Mouse (Mus musculus) gastrocnemius, adult 2 months (tissue): ENCODE results near the gene Tcn2. TPM values are rescaled to one million over a fixed set of nuclear protein-coding genes. Genes with fewer than 3 reads are reported as not detected.
A peak's percentile ranks its signal among the peaks of the same experiment; 100 is the strongest.

Source experiments
- DNase-seq: peaks from one replicate; pipeline ENCODE4 v3.0.0; 2022
- H3K27ac ChIP-seq: fragments of 200-600 bp; 2 replicates; pipeline ENCODE4 v1.8.1; 2022; ENCODE audit warnings: mild to moderate bottlenecking
- H3K4me3 ChIP-seq: fragments of 200-600 bp; 2 replicates; pipeline ENCODE4 v1.8.1; 2022; ENCODE audit warnings: mild to moderate bottlenecking, moderate library complexity
- CTCF ChIP-seq: fragments of 200-600 bp; IDR thresholded peaks from 2 replicates; pipeline ENCODE4 v1.8.1; 2022; ENCODE audit warnings: antibody characterized with exemption, mild to moderate bottlenecking, moderate library complexity
- intact Hi-C: fragments of 180-260 bp; cut with DNase I; formaldehyde crosslinking; loops from one replicate; pipeline ENCODE4 v1.15.1; 2025
- total RNA-seq, 2 experiments: library from RNA; stranded (reverse); gene quantifications; 2 replicates each; pipeline ENCODE4 v1.2.3; 2021

Gene Tcn2
- total RNA-seq, 2 experiments from 2014 or later = 11.9 to 18.2 TPM

- TF ChIP-seq CTCF = peak; percentile 80
- no peak overlapping the region for H3K4me3 ChIP-seq
- DNase-seq = peak; percentile 44
- H3K27ac ChIP-seq = no peak overlapping the region
- intact Hi-C loops = loop anchor here (5.0 kb wide), 1 partner anchor 209 kb away; no protein-coding TSS in a partner anchor
Observed at GRCm38 (mm10) chr11:3921281-3921850, 10.6 kb downstream of the Tcn2 start.

DNA sequence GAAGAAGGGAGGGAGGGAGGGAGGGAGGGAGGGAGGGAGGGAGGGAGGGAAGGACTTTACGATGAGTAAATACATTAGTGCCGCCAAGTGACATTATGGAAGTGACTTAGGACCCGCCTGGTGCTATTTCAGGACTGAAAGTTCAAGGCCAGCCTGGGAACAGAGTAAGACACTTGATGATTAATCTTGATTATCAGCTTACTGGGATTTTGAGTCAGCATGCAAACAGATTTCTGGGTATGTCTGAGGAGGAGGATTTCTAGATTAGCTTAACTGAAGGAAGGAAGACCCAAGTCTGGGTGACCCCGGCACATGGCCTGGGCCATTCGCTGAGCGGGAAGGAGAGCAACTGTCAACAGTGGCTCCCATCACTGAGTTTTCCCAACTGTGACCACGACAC is 11.5 kb downstream of the Tcn2 start:
- no peak for TF ChIP-seq CTCF
- intact Hi-C loops = loop anchor here (5.0 kb wide), 1 partner anchor 208 kb away; no protein-coding TSS in a partner anchor
- H3K4me3 ChIP-seq = no peak overlapping the region
- no peak for DNase-seq
- no peak overlapping the region for H3K27ac ChIP-seq

DNA sequence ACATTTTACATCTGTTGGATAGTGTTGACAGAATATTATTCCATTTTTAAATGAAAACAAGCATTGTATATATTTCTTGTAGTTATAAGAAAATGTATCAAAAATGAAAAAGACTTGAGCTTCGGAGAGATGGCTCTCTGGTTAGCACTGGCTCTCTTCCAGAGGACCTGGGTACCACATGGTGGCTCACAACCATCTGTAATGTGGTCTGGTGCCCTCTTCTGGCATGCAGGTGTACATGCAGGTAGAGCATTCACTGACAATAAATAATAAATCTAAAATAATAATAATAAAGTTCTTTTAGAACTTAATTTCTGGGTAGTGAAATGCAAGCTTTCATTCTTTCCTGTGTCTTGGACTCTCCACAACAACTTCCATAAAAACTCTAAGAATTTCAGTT is 13.2 kb downstream of the Tcn2 start:
- intact Hi-C loops = loop anchor here (5.0 to 10.0 kb wide), 2 partner anchors 41 to 114 kb away; no protein-coding TSS in a partner anchor
- DNase-seq = no peak
- Histone ChIP-seq H3K27ac (no peak overlapping the region), H3K4me3 (no peak overlapping the region)
- peak; percentile 65 for TF ChIP-seq CTCF

DNA sequence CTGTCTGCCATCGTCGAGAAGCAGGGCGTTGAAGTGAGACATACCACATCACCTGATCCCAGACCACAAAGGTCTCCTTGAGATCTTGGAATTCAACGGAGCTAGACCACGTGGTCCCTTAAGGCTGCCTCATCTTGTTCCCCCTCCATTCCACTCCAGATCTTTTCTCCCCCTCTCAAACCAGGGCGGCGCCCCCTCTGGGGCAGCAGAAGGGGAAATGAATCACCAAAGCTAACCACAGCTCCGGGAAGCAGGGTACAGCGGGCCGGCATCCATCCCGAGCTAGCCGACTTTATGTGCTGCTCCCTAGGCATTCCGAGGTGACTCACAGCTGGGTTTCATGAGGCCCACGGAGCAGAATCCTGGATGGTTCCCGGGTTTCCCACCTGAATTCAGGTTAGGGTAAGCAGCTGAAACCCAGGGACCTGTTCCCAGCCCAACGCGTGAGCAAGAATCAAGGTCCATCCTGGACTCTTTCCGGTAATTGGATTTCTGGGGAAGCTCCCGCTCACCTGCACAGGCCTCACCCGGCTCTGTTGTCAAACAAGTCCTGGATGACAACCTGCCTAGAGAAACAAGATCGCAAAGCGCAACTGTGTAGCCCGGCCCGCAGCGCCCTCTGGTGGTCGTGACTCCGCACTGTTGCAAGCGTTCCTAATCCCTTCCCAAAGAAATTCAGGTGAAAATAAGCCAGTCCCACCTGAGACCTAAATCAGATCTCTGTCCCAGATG is 17.7 kb downstream of the Tcn2 start, which contains the start of gene Slc35e4:
Gene Slc35e4 (minus strand): TSS at position 556 of the 732 bp plus-strand sequence.
- peak; percentile 89 for DNase-seq
- H3K4me3 ChIP-seq = peak within 1 kb of the TSS; percentile 89
- peak within 1 kb of the TSS; percentile 92 for H3K27ac ChIP-seq
- intact Hi-C loops = loop anchor here (10.0 kb wide), 1 partner anchor 109 kb away; no protein-coding TSS in a partner anchor
- TF ChIP-seq CTCF = no peak; the same call in 1 of the 2 replicates

DNA sequence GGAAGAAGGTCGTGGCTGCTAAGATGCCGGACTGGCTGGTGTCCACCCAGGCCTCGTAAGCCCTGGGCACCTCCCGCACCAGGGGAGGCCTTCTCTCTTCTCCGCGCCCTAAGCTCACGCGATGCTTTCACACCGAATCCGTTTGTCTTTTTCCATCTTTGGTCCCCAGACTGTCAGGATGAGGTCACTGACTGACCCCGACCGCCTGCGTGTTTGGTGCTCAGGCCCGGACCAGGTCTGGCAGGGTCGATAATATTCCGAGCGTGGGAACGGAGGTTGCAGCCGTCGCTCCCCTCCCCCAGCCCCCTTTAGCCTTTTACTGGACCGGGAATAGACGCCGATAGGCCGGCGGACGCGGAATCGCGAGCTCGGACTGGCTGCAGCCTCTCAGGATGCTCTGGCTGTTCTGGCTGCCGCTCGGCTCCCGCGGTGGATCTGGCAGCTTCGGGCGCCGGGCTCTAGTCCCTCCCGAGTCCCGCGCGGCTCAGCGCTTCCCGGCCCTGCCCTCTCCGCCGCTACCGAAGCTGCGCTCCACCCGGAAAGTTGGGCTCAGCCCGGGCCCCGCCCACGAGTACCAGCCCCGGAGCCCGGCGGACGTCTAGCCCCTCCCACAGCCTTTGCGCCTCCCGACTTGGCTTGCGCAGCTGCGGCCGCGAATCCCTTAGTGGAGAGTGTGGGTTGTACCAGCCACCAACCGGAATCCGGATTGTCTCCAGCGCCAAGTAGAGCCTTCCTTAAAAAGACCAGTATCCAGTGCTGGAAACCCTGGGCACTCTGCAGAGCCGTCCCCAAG is 18.4 kb downstream of the Tcn2 start:
- H3K27ac ChIP-seq = peak overlapping the region; percentile 92
- intact Hi-C loops = loop anchor here (2.0 to 10.0 kb wide), 2 partner anchors 19 to 109 kb away; partner anchors contain the start of genes 4921536K21Rik and Dusp18
- no peak for TF ChIP-seq CTCF
- DNase-seq = peak; percentile 98
- peak overlapping the region; percentile 89 for H3K4me3 ChIP-seq

DNA sequence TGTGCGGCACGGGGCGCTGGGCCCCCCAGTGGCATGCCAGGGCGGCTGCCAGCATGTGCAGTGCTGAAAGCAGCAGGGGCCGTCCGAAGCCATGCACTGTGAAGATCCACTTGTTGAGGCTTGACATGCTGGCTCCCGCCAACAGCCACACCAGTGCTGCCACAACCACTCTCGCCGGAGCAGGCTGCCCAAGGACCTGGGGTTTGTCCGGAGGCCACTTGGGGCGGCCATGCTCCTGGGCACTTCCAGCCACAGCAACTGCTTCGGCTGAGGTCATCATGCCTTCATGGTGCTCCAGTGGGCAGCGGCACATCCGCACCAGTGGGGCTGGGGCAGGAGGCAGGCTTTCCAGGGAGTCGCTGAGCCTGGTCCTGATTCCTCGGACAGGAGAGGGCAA is 19.1 kb downstream of the Tcn2 start:
- peak overlapping the region; percentile 89 for H3K4me3 ChIP-seq
- H3K27ac ChIP-seq = peak overlapping the region; percentile 92
- intact Hi-C loops = loop anchor here (2.0 to 10.0 kb wide), 2 partner anchors 18 to 108 kb away; partner anchors contain the start of genes 4921536K21Rik and Dusp18
- no peak for TF ChIP-seq CTCF
- peak; percentile 70 for DNase-seq

DNA sequence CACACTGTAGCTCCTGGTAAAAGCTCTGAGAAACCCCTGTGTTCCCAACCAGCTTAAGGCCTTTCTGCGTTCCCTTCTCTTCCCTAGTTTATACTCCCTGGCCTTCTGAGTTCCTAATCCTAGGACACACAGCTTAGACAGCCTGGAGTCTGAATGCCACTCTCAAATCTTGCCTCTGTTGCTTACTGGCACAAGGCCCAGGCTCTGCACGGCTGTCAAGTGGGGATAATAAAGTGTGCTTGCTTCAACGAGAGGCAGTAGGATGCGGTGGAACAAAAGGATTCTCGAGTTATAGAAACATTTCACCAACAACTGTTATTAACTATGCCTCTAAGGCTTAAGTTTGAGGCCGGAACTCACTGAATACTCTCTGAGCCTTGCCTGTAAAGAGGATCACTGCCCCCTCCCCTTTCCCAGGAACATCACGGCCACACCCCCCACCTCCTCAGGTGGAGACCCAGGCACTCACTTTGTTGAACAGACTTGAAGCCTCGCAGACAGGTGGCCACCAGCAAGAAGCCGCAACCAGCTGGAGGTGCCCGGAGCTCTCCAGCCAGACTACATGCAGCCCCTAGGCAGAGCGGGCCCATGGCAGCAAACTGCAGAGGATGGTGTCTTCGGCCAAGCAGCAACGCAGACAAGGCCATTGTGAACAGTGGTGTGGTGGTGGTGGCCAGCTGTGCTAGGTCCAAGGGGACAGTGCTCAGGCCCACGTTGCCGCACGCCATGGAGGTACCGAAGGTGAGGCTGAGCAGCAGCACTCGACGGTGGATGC is 19.7 kb downstream of the Tcn2 start:
- Histone ChIP-seq H3K27ac (peak overlapping the region; percentile 92), H3K4me3 (peak overlapping the region; percentile 89)
- peak; percentile 67 for DNase-seq
- intact Hi-C loops = loop anchor here (2.0 to 10.0 kb wide), 2 partner anchors 17 to 107 kb away; partner anchors contain the start of genes 4921536K21Rik and Dusp18
- TF ChIP-seq CTCF = no peak

GRCm38 (mm10) chr11:3911440-3911839 is 20.5 kb downstream of the Tcn2 start:
- DNase-seq = peak; percentile 66
- Histone ChIP-seq H3K27ac (peak overlapping the region; percentile 92), H3K4me3 (peak overlapping the region; percentile 89)
- intact Hi-C loops = loop anchor here (10.0 kb wide), 1 partner anchor 107 kb away; no protein-coding TSS in a partner anchor

- H3K4me3 ChIP-seq = peak overlapping the region; percentile 89
- peak; percentile 87 for DNase-seq
- TF ChIP-seq CTCF = peak; percentile 51
- H3K27ac ChIP-seq = peak overlapping the region; percentile 92
- intact Hi-C loops = loop anchor here (10.0 kb wide), 1 partner anchor 106 kb away; no protein-coding TSS in a partner anchor
Observed at GRCm38 (mm10) chr11:3910513-3911310, 21.2 kb downstream of the Tcn2 start.

GRCm38 (mm10) chr11:3909236-3909635 is 22.7 kb downstream of the Tcn2 start:
- Histone ChIP-seq H3K27ac (peak overlapping the region; percentile 92), H3K4me3 (peak overlapping the region; percentile 89)
- TF ChIP-seq CTCF = no peak
- DNase-seq = no peak
- intact Hi-C loops = no loop called here

GRCm38 (mm10) chr11:3905446-3905845 is 26.5 kb downstream of the Tcn2 start:
- Histone ChIP-seq H3K27ac (peak overlapping the region; percentile 90), H3K4me3 (no peak overlapping the region)
- no peak for TF ChIP-seq CTCF
- intact Hi-C loops = no loop called here
- DNase-seq = peak; percentile 18
